Mouse (Mus musculus) bone marrow, adult 2 months (tissue): ENCODE results near the gene Cd79a.

Experiments used
- CTCF ChIP-seq: fragments of 200-500 bp; IDR thresholded peaks from 2 replicates; pipeline ENCODE4 v1.5.1; 2011; ENCODE audit warnings: low read length, control low read depth; ENCODE audit not compliant: control insufficient read depth, insufficient read depth
- POLR2A ChIP-seq: fragments of 200-500 bp; IDR thresholded peaks from 2 replicates; pipeline ENCODE4 v1.6.1; 2011; ENCODE audit warnings: low read depth, mild to moderate bottlenecking, control low read depth, low read length, borderline replicate concordance; ENCODE audit not compliant: control insufficient read depth

- TF ChIP-seq CTCF (no peak), POLR2A (no peak)
Observed at GRCm38 (mm10) chr7:24877588-24877987, 19.6 kb upstream of the Cd79a start.
